Mouse (Mus musculus) embryo, embryonic 9.5 days (tissue): ENCODE data around the gene Qrich2.
A peak's percentile ranks its signal among the peaks of the same experiment; 100 is the strongest.
"Not testable (repeated sequence)": the region's sequence is repeated elsewhere in the genome, so short reads cannot be mapped to it uniquely, and the experiment has no call there.

Experiments used
- DNase-seq: peaks from one replicate; pipeline ENCODE4 v3.0.0-alpha.2; 2017; ENCODE audit errors: extremely low spot score

Qrich2 gene

DNA sequence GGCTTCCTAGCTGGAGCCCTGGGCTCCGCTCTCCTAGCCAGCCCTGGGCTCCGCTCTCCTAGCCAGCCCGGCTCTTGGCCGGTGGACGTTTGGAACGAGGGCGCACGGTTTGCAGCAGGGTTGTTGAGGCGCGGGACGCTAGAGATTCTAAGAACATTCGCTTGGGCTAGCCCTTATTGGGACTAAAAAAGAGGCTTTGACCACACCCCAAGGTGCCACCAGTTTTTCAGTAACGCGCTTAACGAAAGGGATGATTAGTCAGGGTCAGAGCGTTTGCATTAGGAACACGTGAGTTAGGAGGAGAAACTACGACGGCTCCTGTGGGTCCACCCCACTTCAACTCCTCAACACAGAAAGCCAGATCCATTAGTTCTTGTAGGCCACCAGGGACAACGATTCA lies at the start of gene Qrich2:
TSS of gene Qrich2 (minus strand) at position 101 of the 400 bp plus-strand sequence.
- no peak for DNase-seq

DNA sequence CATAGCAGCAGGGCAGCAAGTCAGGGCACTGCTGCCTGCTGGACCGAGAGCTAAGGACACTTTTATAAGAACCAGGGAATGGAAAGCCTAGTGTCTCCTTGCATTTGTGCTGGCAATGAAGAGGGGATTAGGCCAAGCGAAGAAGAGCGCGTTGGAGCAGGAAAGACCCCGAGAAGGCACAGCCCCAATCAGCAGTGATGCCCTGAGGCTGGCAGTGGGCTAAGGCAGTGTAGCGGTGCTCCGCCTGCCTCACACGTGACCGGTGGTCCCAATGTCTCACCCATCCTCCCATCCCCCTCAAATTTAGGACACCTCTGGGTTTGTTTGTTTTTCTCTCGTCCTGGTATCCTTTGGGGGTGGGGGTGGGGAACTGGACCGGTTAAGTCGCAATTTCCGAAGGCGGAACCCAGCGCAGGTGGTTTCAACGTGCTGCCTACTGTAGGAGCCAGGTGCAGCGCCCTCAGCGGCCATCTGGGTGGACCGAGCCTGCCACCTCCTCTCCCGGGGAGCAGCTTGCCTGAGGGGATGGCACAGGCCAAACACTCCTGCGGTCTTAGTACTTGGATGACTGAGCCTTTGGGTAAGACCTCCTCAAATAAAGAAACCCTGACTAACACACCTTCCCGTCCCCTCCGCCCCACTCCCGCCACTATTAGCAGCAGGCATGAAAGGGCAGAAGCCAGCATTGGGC lies 49.4 kb upstream of the Qrich2 start:
- DNase-seq = no peak

- DNase-seq = no peak
Observed at GRCm38 (mm10) chr11:116513531-116514038, 47.5 kb upstream of the Qrich2 start.

DNA sequence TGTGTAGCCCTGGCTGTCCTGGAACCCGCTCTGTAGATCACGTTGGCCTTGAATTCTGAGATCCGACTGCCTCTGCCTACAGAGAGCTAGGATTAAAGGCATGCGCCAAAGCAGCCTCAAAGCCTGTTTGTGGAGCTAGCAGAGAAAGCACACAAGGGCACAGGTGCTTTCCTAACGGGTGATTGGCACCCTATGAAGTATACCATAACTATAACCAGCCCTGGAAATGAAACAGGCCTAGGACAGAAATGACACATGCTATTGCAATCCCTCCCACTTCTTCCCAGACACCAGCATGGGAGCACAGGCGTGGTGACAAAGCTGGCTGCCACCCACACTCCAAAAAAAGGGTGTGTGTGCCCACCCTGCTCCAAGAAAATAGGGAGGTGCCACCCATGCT lies 46.9 kb upstream of the Qrich2 start:
- no peak for DNase-seq

DNA sequence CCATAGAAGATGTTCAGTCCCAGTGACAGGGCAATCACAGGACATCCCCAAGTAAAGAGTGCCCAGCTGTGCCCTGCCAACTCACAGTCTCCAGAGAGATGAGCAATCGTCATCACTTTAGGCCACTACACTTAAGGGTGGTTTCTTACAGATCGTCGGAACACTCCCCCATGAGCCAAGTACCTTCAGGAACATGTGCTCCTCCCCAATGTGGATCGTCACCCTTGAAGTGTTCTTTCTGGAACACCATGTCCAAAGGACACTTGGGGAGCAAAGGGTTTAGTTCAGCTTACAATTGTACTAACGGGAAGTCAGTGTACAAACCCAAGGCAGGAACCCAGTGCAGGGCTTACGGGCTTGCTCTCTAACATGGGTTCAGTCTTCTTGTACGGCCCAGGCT lies 46.1 kb upstream of the Qrich2 start:
- no peak for DNase-seq

- no peak for DNase-seq
Observed at GRCm38 (mm10) chr11:116511301-116511868, 45.3 kb upstream of the Qrich2 start.

DNA sequence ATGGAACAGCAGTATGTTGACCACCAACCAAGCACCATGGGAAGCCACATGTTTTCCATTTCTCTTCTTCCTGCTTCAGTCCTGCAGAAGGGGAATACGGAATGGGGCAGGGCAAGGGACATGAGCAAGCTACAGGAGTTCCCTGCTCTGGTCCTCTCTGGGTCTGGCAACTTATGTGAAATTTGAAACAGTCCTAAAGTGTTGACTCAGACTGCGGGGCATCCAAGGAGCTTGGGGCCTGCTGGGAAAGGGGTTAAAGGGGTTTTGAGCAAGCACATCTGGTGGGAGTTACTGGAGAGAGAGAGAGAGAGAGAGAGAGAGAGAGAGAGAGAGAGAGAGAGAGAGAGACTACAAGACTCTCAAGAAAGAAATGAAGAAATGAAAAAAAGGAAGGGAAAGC lies 42.6 kb upstream of the Qrich2 start:
- no peak for DNase-seq

DNA sequence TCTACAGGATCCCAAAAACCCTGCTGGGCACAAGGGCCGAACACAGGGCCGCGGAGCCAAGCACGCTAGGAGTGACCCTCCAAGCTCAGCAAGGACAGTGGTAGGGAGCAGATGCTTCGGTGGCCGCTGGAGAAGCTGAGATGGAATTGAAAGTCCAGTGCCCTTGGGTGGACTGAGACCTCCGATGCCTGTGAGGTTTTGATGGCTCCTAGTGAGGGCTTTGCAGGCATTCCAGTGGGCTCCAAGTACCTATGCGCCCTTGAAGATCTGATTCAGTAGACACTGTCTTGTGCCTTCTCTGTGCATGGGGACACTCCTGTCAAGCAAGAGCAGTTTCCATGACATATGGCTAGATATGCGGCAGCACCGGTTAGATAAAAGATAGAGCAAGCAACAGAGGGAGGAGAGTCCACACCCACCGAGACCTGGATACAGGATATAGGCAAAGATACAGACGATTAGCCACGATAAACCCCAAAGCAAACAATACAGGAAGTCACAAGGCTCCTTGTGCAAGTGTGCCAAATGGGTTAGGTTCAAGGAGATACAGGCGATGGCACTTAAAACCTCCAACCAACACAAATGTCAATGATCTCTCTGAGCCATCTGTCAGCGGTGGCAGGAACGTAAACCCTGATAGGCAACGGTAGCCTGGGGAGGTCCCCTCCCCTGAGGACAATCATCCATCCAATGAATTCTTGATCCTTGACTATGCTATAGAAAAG lies 40.3 kb upstream of the Qrich2 start:
- no peak for DNase-seq

DNA sequence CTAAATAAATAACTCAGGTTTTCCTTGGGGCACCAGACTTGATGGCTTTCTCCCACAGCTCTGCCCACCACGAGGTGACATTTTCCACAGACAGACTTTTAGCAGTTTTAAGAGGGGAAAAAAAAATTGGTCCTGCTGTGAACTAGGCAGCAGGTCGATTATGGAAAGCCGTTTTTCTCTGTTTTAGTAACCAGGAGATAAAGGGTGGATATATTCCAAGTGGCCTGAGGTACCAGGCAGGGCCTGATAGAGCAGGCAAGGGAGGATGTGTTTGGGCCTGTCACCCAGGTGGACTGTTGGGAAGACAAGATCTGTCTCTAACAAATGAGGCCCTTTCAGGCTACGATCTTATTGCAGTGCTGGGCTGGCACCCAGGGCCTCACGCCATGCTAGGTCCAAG lies 39.5 kb upstream of the Qrich2 start:
- no peak for DNase-seq

DNA sequence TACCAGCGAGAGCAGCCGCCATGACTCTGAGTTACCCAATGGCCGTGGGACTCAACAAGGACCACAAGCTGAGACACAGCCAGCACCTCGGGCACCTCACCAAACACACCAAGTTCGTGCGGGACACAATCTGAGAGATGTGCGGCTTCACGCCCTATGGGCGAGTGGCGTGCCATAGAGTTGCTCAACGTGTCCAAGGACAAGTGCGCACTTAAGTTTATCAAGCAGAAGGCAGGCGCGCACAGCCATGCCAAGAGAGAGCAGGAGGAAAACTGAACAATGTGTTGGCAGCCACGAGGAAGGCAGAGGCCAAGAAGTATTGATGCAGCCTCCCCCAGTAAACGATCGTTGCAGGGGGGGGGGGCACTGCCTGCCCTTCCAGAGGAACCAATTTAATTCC lies 38.5 kb upstream of the Qrich2 start:
- no peak for DNase-seq

DNA sequence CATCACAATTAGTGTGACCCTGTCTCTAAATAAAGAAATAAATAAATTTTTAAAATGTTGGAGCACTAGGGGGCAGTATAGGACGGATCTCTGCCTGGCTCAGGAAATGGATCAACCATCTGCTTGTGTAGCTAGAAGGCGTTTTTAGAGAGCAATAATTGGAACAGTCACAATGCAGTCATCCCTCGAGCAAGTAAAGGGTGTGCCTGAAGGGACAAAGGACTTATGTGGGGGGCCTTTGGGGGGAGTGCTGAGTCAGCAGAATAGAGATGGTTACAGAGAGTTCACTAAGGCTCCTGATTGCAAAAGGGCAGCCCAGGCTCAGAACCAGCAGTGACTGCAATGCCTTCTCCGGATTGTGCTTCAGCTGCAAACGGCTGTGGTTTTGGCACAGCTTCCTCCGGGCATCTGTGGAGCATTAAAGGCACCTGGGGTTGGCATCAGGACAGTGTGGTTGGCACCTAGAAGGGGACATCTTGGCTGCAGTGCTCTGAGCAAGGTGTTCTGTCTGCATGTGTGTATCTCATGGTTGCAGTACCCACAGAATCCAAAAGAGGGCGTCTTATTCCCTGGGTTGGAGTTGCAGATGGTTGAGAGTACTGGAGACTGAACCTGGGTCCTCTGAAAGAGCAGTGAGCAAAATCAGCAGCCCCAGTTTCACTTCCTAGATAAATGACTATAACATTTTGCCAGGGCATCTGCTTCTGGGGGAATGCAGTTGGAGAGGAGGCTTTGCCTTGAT lies 35.1 kb upstream of the Qrich2 start:
- DNase-seq = peak; percentile 58

- no peak for DNase-seq
Observed at GRCm38 (mm10) chr11:116499018-116499417, 33.0 kb upstream of the Qrich2 start.

DNA sequence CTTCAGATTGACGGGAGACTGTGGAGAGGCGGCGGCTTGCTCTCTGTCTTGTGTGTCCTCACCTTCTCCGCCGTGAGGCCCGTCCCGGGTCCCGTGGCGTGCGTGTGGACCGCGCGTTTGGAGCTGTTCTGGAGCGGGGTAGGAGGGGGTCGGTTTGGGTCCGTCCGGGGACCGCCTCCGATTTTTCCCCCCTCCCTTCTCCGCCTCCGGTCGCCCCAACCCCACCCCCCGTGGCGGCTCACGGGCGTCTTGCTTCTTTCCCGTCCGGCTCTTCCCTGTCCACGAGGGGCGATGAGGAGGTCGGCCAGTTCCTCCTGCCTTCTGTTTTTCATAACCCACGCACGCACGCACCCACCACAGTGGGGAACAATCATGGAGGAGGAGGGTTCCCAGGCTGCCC lies 32.6 kb upstream of the Qrich2 start:
- no peak for DNase-seq

DNA sequence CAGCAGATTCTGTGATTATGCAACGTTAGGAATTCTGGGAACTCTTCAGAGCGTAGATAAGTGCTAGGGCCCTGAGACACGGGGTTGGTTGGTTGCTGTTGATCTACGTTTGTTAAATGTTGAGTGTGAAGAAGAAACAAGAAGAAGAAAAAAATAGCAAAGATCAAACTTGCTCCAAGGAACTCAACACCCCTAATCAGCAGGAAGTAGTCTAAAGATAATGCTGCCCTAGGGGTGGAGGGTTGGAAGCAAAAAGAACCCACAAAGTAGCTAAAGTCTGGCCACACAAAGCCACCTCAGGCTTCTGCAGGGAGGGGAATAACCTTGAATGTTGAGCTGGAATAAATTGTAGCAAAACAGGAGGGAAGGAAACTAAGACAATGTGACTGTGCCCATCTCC lies 31.3 kb upstream of the Qrich2 start:
- DNase-seq = no peak

DNA sequence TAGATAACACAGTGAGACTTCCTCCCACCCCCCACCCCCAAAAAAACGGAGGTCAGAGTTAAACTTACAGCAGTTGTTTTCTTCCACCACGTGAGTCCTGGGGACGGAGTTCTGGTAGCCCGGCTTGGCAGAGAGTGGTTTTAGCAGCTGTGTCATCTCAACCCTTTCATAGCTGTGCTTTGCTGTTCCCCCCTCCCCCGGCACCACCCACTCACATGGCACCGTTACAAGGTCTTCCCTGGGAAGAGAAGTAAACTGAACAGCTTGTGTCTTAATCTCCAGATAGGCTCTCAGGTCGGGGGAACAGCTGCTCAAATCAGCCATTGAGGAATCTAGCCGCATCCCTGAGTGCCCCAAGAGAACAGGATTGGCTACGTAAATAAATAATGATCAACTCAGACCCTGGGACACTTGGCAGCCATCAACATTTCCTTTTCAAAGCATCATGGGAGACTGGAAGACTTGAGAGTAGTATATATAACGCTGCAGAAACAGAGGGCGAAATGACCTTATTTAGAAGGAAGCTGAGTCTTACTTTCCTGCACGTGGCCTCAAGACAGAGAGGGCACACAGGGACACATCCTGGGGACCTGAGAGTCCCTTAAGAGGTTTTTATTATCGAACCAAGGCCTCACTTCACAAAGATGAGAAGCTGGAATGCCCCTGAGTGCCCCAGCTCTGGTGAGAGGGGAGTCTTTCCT lies 28.6 kb upstream of the Qrich2 start:
- no peak for DNase-seq

DNA sequence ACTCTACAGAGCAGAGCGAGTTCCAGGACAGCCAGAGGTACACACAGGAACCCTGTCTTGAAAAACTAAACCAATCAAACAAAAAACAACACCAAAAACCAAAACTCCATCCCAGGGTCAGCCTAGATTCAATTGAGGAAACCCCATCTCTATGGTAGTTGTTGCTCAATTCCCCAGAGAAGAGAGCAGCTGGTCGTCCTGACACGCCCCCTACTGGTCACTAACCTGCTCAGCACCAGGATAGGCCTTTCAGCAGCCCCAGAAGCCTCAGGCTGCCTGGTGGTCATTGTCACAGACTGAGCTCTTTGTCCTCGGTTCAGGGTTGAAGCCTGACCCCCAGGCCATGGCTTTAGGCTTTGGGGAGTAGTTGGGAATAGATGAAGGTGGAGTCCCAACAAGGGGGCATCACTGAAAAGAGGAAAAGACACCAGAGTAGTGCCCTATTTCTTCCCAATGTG lies 27.8 kb upstream of the Qrich2 start, which contains the start of gene Prpsap1:
TSS of gene Prpsap1 (minus strand) at position 408 of the 458 bp plus-strand sequence.
- DNase-seq = peak; percentile 67

- DNase-seq = no peak
Observed at GRCm38 (mm10) chr11:116493191-116493590, 27.1 kb upstream of the Qrich2 start.

DNA sequence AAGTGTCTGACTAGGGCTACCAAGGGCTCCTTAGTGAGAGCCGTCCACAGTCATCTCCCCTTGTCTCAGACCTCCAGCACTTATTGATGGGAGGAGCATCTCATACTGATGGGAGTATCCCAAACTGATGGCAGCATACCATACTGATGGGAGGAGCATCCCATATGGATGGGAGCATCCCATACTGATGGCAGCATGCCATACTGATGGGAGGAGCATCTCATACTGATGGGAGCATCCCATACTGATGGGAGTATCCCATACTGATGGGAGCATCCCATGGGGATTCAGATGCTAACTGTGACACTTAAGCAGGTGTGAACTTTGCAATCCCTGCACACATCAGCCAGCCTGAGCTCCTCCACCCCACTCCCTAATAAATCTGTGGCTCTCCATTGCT lies 26.5 kb upstream of the Qrich2 start:
- not testable (repeated sequence) for DNase-seq

GRCm38 (mm10) chr11:116491338-116491737 lies 25.3 kb upstream of the Qrich2 start:
- DNase-seq = no peak

GRCm38 (mm10) chr11:116490232-116491107 lies 24.4 kb upstream of the Qrich2 start:
- peak; percentile 95 for DNase-seq
